Mouse (Mus musculus) olfactory bulb, adult 2 months (tissue): ENCODE results near the gene St6galnac3.

Experiments
- CTCF ChIP-seq: fragments of 200-500 bp; IDR thresholded peaks from 2 replicates; pipeline ENCODE4 v1.5.1; 2012; ENCODE audit warnings: low read depth, mild to moderate bottlenecking, low read length, moderate library complexity; ENCODE audit not compliant: insufficient read depth
- POLR2A ChIP-seq: fragments of 200-500 bp; IDR thresholded peaks from 2 replicates; pipeline ENCODE4 v1.6.1; 2012; ENCODE audit warnings: mild to moderate bottlenecking, low read depth, low read length, moderate library complexity; ENCODE audit not compliant: insufficient read depth

DNA sequence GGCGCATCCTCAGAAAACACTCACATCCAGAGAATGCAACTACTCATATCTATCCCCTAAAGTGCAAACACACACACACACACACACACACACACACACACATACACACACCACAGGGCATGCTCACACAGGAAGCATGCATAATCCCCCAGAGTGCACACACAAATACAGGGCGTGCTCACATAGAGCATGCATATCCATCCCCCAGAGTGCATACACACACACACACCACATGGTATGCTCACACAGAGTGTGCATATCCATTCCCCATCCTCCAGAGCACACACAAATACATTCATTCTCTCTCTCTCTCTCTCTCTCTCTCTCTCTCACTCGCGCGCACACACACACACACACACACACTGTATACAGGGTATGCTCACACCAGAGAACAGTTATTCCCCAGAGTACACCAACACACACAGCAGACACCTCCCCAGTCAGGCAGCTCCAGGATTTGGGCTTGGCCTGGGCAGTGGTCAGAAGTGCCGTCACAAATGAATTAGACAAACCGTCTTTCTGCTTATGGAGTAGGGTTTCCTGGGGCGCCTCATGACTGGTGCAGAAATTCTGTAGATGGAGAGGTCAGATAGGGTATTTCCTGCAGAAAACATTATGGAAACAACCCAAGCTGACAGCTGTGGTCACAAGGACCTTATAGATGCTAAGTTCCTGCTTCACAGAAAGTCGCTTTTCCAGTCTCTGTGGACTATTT, 5.6 kb downstream of the St6galnac3 start:
- TF ChIP-seq POLR2A (no peak), CTCF (no peak)
